Mouse (Mus musculus) myocyte (in vitro differentiated cells): ENCODE results near the gene 0610010K14Rik.

Experiments used
- CEBPB ChIP-seq: IDR thresholded peaks from 2 replicates; pipeline ENCODE4 v1.6.1; 2011; ENCODE audit warnings: mild to moderate bottlenecking, moderate library complexity; ENCODE audit not compliant: poor library complexity, insufficient read depth, severe bottlenecking
- MAX ChIP-seq: IDR thresholded peaks from one replicate; pipeline ENCODE4 v1.6.1; 2011; ENCODE audit warnings: low read depth, mild to moderate bottlenecking, control low read depth
- MYOD1 ChIP-seq, 3 experiments: IDR thresholded peaks; one replicate each; pipeline ENCODE4 v1.6.1; 2011; ENCODE audit warnings: control low read depth in 2 of 3, low read depth in 2 of 3, mild to moderate bottlenecking in 2 of 3, moderate library complexity in 1 of 3; ENCODE audit not compliant: insufficient read length in 2 of 3, control insufficient read depth in 1 of 3
- MYOG ChIP-seq, 3 experiments: IDR thresholded peaks; one replicate each; pipeline ENCODE4 v1.6.1; 2011; ENCODE audit warnings: control low read depth in 2 of 3, low read depth in 2 of 3, mild to moderate bottlenecking in 2 of 3; ENCODE audit not compliant: insufficient read length in 2 of 3, control insufficient read depth in 1 of 3, insufficient read depth in 1 of 3
- POLR2A ChIP-seq: IDR thresholded peaks from one replicate; pipeline ENCODE4 v1.6.1; 2011; ENCODE audit warnings: low read depth, mild to moderate bottlenecking, control low read depth, moderate library complexity; ENCODE audit not compliant: insufficient read length
- POLR2AphosphoS2 ChIP-seq: IDR thresholded peaks from one replicate; pipeline ENCODE4 v1.6.1; 2011; ENCODE audit warnings: low read depth, control low read depth; ENCODE audit not compliant: insufficient read length
- TCF12 ChIP-seq: IDR thresholded peaks from one replicate; pipeline ENCODE4 v1.6.1; 2011; ENCODE audit warnings: mild to moderate bottlenecking, control low read depth; ENCODE audit not compliant: poor library complexity, insufficient read depth, severe bottlenecking
- TCF3 ChIP-seq: IDR thresholded peaks from one replicate; pipeline ENCODE4 v1.6.1; 2011; ENCODE audit warnings: low read depth, control low read depth; ENCODE audit not compliant: insufficient read length
- USF1 ChIP-seq: IDR thresholded peaks from one replicate; pipeline ENCODE4 v1.6.1; 2011; ENCODE audit warnings: low read depth, mild to moderate bottlenecking, control low read depth, moderate library complexity

DNA sequence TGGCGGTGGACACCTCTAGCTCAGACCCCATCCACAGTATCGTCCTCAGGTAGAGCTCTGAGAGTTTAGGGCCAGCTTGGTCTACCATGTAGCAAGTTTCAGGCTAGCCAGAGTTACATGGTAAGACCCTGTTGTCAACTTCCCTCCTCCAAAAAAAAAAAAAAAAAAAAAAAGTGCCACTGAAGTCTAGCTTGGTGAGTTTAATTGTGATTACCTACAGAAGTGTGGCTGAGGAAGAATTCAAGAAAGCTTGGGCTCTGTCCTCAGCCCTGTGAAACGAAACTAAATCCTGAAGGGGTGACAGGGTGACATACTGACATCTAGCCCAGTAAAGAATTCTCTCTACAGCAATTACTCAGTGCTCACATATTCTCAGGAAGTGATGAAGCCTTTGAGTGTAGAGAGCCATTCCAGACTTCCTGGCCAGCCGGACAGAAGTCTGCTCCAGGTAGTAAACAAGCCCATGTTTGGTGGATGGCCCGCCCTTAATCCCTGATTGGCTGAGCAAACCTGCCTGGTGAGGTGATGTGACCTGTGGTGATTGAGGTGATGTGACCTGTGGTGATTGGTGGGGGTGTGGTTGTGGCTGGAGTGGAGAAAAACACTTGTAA lies 28.8 kb downstream of the 0610010K14Rik start:
- no peak for TF ChIP-seq USF1
- no peak for TF ChIP-seq POLR2A
- TF ChIP-seq MYOG (IDR thresholded peaks at IDR 0.05; ENCODE audit: control insufficient read depth in 1 of 3, insufficient read depth in 1 of 3, insufficient read length in 2 of 3, low read depth in 2 of 3) = no peak
- TF ChIP-seq CEBPB = no peak
- no peak for TF ChIP-seq MAX
- no peak for TF ChIP-seq TCF3
- no peak for TF ChIP-seq POLR2AphosphoS2
- no peak for TF ChIP-seq MYOD1 (IDR thresholded peaks at IDR 0.05; ENCODE audit: control insufficient read depth in 1 of 3, insufficient read length in 2 of 3, low read depth in 2 of 3)
- TF ChIP-seq TCF12 = no peak
